Mouse (Mus musculus): Measurements from ENCODE around the gene Dock9.

The Dock9 gene

DNA sequence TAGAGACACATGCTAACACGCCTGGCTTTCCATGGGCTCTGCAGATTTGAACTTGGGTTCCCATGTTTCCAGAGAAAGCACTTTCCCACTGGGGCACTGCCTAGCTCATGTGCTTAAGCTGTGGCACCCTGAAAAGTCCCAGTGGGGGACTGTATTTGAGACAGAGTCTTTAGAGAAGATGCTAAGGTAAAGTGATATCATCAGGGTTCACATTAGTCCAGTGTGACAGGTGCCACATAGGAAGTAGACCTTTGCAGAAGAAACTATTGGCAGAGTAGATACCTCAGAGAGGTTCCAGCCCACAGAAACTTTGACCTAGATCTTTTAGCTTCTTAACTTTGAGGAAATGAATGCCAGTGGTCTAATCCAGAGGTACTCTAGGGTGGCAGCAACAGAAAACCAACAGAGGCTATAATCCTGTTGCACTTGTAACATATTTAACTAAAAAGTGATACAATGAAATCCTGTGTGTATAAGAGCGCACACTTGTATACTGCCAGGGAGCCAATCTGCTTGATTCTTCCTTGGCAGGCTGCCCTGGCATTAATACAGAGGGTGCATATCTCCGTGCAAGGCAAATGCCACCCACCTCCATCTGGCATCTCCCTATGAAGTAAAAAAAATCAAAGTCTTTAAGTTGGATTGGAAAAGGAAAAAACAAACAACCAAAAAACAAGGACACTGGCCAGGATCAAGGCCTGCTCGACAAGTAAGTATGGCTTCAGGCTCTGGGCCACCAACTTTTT lies 179.8 kb downstream of the Dock9 start:
- no peak for DNase-seq

DNA sequence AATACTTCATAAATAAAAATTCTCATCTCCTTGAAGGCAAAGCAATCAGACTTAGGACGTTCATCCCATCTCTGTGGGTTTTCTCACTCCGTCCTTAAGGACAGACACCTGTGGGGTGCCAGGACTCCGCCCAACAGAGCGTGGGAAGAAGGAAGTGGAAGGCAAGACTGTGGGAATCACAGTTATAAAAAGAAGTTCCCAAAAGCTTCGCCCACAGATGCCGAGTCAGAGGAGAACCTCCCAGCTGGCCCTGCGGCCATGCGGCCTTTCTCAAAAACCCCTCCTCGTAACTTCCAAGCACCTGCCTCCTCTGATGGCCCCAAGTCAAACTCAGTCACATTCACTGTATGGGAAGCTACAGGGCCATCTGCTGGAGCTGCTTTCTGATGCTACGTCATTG lies 182.2 kb downstream of the Dock9 start:
- DNase-seq = no peak

DNA sequence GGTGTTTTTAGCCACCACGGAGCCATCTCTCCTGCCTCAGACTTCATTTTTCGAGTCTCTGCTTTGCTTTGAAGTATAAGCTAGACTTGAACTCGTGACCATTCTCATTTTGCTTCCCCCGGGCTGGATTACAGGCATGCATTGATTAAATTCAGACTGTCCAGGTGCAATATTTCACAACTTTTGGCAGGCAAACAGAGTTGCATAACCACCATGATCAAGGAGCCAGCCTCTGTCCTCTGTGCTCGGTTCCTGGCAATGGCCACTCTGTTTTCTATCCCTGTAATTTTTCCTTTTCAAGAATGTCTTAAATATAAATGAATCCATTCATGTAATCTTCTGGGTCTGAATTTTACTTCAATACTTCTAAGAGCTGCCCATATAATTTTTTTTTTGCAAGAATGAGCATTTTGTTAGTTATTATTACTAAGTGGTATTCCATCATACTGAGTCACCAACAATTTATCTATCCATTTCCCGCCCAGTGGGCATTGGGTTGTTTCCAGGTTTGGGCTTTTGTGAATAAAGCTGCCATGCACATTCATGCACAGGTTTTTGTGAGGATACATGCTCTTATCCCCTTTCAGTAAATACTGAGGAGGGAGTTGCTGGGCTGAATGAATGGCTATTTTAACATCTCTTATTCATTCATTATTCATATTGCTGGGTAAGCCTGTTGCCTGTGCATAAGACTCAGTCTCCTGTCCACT lies 183.0 kb downstream of the Dock9 start:
- DNase-seq = no peak

DNA sequence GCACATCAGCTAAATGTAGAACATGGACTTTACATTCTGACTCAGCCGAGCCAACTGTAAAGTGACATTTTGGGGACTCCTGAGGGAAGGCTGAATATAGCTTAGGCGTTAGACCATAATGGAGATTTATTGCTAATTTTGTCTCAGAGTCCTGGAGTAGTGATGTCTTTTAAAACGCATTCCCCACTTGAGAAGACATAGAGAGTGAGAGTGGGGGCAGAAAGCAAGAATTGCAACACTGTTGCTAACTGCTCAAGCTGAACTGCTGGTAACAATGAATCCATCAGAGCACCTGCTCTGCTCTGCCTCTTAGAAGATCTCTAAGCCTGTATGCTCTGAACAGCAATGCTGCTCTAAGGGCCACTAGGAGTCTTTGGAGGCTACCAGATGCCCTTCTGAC lies 184.1 kb downstream of the Dock9 start:
- DNase-seq = no peak

DNA sequence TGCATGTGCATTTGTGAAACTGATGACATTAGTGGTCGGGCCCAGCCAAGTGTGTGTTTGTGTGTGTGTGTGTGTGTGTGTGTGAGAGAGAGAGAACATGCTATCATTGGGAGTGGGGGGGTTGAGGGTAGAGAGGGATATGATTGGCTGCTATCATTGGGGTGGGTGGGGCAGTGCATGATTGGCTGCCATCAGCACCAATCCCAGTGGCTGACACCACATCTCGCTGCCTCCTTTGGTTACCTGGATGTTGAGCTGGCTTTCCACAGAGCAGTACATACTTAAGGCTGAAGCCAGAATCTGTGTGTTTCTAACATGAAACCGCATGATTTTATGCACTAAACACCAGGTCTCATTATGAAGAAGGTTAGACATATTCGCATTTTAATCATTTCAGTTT lies 184.7 kb downstream of the Dock9 start:
- DNase-seq = no peak

DNA sequence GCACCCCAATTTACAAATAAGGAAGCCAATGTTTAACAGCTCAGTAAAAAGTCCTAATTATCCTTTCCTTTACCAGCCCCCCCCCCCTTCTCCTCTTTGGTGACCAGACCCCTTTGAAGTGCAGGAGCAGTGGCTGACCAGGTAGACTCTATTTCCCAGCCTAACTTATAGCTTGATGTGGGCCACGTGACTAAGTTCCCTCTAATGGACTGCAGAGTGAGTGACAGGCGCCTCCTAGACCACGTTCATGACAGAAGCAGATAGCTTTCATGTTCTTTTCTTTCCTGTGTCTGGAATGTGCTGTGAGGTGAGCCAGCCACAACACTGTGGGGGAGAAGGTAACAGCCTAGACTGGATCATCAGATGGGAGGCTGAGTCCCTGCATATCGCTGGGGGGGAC lies 186.1 kb downstream of the Dock9 start:
- no peak for DNase-seq

DNA sequence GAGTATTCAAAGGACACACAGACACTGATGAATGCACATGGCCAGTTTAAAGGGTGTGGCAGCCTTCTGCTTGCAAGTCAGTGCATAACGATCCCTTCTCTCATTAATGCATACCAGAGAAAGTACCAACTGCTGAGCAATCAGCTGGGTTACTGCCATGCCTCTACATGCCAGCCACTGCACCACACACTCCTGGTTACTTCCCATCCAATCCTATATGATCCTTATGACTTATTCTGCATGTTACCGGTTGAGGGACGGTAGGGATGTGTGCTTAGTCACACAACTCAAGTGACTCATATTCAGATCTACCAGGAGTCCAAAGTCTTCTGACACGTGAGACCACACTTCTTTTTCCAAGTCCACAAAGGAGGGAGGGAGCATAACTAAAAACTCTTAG lies 186.5 kb downstream of the Dock9 start:
- DNase-seq = no peak

DNA sequence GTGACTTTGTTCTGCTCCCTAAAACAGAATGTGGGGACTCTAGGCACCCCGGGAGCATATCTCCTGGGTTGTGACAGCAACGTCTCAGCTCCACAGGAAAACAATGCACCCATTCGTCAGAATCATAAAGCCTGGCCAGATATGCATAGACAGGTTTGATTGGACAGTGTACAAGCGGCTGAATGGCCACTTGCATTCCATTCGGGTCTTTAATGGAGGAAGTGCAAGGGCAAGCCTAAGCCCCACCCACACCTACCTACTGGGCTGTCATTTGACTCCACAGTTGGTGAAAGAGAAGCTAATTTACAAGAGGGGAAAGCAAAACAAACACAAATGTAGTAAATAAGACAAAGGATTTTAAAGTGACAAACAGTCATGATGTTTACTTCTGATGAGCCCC lies 189.1 kb downstream of the Dock9 start:
- no peak for DNase-seq

DNA sequence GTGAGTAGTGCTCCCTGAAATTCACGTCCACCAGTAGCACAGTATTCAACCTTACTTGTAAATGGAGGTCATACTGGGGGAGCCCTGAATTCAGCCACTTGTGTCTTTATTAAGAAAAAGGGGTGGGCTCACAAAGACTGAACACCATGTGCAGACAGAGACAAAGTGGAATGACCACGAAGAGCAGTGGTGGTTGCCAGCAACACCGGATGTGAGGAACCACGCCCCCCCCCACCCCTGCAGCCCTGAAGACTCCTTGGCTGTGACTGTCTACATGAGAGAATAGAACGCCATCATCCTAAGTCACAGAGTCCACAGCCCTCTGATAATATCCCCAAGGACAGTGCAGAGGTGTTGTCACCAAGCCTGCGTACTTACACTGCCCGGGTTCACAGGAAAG lies 191.2 kb downstream of the Dock9 start:
- no peak for DNase-seq

DNA sequence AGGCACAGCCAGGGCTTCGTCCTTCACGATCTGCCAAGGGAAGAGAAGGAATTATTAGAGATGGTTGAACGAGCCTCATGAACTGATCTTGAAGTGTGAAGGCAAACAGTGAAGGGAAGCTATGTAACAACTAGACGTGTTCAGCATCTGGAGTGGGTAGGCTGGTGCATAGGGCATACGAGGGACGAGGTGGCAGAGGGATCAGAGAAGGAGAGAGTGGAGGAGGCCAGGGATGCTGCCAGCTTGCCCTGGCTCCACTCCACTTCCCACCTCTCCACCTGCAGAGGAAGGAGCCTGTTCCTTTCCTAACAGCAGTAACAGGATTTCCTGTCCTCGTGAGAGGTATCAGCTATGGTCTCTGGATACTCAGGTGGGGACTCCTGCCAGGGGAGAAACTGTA lies 192.4 kb downstream of the Dock9 start:
- no peak for DNase-seq

DNA sequence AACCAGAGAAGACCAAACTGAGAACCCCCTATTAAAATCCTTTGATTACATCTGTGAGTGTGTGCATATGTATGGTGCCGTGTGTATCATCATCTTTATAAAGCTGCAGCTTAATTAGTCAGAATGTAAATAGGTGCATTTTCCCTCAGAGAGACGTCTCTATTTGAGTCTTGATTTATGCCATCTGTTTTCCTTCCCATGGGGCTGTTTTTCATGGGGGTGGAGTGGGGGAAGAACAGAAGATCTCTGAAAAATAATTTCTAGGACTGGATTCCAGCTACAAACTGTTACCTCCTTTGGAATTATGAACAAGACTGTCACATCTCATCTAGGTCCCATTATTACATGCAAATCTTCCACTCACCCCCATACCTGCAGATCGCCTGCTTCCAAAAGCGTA lies 193.1 kb downstream of the Dock9 start:
- no peak for DNase-seq

DNA sequence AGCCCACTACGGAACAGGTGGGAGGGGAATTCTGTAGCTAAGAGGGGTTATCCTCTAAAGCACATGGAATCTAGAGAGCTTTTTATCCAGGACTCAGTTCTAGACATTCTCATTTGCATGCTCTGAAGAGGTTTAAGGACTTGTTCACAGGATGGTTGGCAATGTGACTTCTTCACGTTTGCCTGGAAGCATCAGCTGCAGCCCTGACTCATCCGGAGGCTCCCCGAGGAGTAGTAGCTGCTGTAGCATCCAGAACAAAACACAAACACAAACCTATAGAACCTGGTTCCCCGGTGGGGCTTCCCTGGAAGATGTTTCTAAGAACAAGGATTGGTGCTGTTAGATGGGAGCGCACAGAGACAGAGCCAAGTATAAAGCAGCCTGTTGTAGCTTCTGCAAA lies 195.0 kb downstream of the Dock9 start:
- DNase-seq = no peak

DNA sequence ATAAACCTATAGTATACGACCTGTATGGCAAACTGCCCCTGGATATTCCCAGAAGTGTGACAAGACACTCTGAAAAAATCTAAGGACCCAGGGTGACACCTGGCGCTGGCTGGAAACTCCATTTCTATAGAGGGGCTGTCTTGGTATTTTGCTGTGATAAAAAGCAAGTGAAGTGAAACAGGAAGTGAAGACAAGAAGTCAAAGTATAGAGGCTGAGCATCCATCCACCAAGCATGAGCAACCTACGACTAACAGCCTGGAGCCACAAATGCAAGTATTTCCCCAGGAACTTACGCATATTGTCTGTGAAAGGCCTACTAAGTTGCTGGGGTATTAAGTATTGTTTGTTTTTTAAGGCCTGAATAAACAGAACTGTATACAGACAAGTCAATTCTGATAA lies 197.1 kb downstream of the Dock9 start:
- DNase-seq = no peak

DNA sequence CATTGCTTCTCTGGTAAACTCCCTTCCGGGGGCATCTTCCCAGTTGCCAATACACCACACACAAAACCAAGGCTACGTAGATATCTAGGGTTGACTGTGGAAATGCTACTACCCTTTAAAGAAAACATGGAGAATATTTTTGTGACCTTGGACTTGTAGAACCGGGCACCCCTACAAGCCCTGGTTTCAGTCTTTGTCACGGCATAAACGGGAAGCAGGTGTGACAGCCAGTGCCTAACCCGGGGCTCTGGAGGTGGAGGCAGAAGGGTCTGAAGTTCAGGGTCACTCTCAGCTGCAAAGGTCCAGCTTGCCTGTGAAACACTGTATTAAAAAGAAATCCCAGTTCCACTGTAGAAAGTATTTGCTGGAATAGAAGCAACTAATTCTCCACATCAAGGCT lies 200.6 kb downstream of the Dock9 start:
- no peak for DNase-seq

DNA sequence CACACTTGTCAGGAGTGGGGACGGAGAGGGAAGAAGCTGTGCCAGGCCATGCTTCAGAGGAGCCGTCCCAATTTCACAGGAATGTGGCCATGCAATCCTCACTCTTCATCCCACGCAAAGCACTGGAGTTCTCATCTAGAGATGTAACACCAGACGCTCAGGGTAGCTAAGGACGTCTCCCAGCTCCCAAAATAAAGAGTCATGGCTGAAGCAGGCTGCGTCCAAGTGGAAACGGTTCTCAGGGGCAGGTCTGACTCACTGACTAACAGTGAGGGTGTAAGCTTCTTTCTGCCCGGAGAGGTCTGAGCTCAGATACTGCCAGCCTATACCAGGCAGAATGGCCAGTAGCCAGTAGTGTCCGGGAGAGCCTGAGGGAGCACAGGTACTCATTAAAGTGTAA lies 201.0 kb downstream of the Dock9 start:
- DNase-seq = no peak

DNA sequence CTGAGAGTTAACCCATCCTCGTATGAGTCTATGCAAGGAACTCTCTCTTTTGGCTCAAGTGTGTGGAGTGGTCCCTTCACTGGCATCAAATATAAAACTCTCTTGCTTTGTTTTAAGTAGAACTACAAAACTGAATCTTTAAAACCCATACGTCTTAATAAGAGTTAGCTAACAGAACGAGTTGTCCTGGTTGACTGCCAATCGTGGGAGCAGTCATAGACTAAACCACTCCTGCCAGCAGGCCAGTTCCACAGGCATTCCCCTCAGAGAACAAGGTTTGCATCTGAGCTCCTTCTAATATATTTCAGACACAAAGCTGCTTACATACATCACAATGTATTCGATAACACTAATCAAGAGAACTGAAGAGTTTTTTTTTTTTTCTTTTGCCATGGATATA lies 203.0 kb downstream of the Dock9 start:
- no peak for DNase-seq

DNA sequence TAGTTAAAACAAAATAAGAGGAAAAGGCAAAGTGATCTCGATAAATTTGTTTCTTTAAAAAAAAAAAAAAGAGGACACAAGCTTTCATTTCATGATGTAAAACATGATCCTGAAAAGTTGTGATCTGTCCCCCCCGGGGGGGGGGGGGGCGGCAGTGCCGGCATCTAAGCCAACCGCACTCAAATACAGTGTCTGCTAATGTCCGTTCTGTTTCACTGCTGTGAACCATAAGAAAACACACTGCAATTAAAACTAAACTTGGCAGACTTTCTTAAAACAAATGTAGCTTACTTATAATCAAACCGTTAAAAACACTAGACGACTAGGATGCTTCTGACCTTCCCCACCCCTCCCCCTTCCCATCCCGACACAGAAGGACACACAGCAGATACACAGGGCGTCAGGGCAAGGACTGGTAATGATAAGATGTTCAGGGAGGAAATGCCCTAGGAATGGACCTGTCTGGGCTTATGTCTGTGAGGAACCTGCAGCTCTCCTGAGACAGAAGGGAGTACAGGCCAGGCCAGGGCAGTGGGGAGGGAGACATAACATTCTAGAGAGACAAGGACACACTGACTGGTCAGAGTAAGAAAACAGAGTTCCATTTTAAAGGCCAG lies 204.2 kb downstream of the Dock9 start:
- DNase-seq = no peak

DNA sequence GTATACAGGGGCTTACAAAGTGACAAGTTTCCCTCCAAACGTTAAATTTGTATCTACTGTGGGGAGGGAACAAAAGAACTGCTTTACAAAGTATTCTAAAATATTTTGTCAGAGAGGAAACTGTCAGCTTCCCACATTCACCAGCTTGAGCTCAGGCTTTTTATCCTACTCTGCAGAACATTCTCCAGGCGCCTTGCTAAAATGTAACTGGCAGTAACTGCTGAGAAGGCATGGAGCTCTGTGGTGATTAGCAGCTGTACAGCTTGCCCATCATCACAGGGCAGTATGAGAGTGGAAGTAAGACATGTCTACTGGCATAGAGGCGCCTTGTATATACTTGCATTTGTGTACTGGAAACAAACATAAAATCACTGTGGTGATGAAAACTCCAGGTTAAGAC lies 204.7 kb downstream of the Dock9 start:
- DNase-seq = no peak

DNA sequence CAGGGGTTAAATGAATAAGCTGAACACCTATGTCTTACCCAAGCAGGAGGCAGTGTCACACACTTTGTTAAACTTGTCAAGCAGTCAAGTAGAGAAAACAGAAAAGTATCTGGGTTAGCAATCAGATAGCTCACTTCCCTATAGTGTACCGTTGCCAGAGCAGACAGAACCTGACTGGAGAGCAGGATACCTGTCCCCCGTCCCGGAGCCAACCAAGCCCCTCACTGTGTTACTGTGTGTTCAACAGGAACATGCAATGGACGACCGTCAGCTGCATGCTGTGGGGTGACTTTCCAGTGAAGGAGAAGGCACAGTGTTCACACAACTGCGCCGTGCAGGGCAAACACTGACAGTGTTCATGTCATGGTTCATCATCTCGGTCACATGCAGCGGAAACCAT lies 205.3 kb downstream of the Dock9 start:
- DNase-seq = no peak

DNA sequence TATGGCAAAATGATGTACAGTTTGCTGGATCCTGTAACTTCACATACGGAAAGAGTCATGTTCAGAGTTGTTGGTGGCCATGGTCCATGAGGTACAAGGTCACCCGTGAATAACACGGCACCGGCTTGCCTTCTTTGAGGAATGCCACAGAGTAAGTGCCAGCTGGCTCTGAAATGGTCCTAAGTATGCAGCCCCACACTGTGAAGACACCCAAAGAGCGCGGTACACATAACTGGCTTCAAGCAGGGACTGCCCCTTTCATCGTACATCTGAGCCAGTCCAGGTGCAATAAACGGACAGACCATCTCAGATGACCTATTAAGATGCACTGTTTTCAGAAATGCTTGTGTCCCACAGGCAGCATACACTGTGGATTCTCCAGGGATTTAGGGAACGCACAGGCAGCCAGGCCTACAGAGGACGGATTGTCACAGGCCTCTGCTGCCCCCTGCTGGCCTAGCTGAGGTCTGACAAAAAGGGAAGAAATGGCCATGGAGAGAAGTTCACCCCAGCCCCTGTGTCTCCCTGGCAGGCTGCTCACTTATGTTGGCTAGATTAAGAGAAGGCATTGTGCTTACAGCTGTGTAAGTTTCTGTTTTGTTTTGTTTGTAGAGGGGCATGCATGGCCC lies 208.4 kb downstream of the Dock9 start:
- peak; percentile 48 to 49 for DNase-seq

DNA sequence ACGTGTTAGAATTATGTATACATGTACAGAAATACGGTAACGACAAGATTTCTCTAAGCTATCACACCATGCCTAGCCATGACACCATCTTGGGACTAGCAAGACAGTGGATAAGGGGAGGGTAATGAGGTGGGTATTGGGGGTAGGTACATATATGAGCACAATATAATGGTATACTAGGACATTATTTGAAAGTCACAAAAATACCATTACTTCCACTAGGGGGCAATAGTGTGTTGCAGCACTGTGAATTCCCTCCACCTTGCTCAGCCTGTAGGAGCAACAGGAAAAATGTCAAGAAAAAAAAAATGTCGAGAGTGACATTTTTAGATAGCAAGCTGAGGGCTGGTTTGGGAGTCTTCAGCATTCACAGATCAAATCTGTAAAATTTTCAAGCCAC lies 209.2 kb downstream of the Dock9 start:
- no peak for DNase-seq

DNA sequence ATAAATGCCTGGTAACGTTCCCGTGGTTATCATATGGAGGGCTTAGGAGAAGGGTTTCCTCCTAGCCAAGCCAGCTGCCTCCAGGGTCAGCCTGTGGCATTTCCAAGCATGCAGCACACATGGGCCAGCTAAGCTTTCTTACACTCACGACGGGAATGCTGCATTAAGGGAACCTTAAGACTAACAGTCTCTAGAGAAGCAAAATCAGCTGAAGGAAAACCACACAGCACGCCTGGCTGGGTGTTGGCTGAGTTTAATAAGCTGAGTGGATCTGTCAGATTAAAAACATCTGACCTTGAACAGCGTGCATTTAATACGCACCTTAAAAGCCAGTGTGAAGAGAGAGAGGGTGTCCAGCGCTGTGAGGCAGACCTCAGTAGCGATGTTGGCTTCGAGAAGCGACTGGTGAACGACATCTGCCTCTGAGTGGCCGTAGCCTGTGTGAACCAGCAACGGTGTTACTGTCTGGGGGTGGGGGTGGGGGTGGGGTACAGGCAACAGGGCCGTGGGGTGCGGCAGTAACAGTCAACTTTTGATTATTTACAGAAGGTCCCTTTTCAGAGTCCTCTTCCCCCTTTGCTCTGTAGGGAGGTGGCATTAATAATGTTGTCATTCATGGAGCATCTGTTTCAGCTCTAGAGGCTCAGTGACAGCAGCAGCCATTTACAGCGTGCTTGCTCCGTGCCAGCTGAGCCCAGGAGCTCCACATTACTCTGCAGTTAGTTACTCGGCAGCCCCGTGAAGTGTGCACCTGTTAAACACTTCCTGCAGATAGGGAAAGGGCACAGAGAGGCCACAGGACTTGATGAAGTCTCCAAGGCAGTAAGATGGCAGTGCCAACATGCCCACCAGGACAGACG lies 211.5 kb downstream of the Dock9 start:
- DNase-seq = no peak

DNA sequence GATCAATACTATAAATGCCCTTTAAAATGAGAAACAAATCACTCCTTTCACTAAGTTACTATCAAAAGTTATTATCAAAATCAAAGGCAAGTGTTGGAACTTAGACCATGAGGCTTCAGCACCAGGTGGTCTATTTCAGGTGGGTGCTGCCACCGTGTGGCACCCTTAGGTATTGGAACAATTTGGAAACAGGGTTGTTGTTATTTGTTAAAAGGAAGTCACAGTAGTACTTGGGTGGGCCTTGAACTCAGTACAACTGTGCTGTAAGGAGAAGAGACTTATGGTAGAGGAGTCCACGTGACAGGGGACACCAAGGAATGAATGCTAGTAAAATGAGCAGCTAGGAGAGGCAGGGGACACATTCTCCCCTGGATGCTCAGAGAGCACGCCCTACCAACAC lies 218.6 kb downstream of the Dock9 start:
- peak; percentile 59 to 63 for DNase-seq

Data from thymus, postnatal 36 days (tissue).